Mouse (Mus musculus) MEL (cell line): Measurements from ENCODE around the gene Sectm1b. TPM values are rescaled to one million over a fixed set of nuclear protein-coding genes. Genes with fewer than 3 reads are reported as not detected.
A peak's percentile ranks its signal among the peaks of the same experiment; 100 is the strongest.
"Not testable (repeated sequence)": the region's sequence is repeated elsewhere in the genome, so short reads cannot be mapped to it uniquely, and the experiment has no call there.

Experiments
- DNase-seq: peaks from one replicate; pipeline ENCODE4 v3.0.0; 2011; ENCODE audit warnings: low read depth, low spot score
- H3K27ac ChIP-seq: 2 replicates; pipeline ENCODE4 v1.5.1; 2012; ENCODE audit warnings: low read depth, mild to moderate bottlenecking, control low read depth, low read length, moderate library complexity; ENCODE audit not compliant: control insufficient read depth
- H3K27me3 ChIP-seq, 2 experiments: fragments of 150-350 bp in 1 of 2; sonication (generic) in 1 of 2; 2 replicates each; pipeline ENCODE4 v1.6.1; 2012; ENCODE audit warnings: low read length in 2 of 2, mild to moderate bottlenecking in 2 of 2, improper control_type of control experiment in 1 of 2, moderate library complexity in 1 of 2; ENCODE audit not compliant: insufficient read depth in 2 of 2, control insufficient read depth in 1 of 2
- H3K36me3 ChIP-seq, 2 experiments: 2 replicates each; pipeline ENCODE4 v1.6.1; 2012 to 2014; ENCODE audit warnings: low read length in 2 of 2, improper control_type of control experiment in 1 of 2, inconsistent platforms in 1 of 2, mild to moderate bottlenecking in 1 of 2; ENCODE audit not compliant: insufficient read depth in 2 of 2, control insufficient read depth in 1 of 2
- H3K4me1 ChIP-seq, 2 experiments: fragments of 150-350 bp in 1 of 2; sonication (generic) in 1 of 2; 2 replicates each; pipeline ENCODE4 v1.6.1; 2012; ENCODE audit warnings: low read length in 2 of 2, improper control_type of control experiment in 1 of 2, mild to moderate bottlenecking in 1 of 2; ENCODE audit not compliant: insufficient read depth in 2 of 2, control insufficient read depth in 1 of 2
- H3K4me3 ChIP-seq, 2 experiments: fragments of 150-350 bp in 1 of 2; sonication (generic) in 1 of 2; 2 replicates each; pipeline ENCODE4 v1.5.1; 2012; ENCODE audit warnings: low read depth in 2 of 2, low read length in 2 of 2, mild to moderate bottlenecking in 2 of 2, moderate library complexity in 2 of 2, control low read depth in 1 of 2, improper control_type of control experiment in 1 of 2; ENCODE audit not compliant: control insufficient read depth in 1 of 2, insufficient read depth in 1 of 2
- H3K79me2 ChIP-seq: 2 replicates; pipeline ENCODE4 v1.6.1; 2012; ENCODE audit warnings: mild to moderate bottlenecking, low read length, moderate library complexity; ENCODE audit not compliant: control insufficient read depth, poor library complexity, insufficient read depth
- H3K9ac ChIP-seq: 2 replicates; pipeline ENCODE4 v1.6.1; 2012; ENCODE audit warnings: low read depth, mild to moderate bottlenecking, control low read depth, low read length, moderate library complexity; ENCODE audit not compliant: control insufficient read depth, poor library complexity, severe bottlenecking
- H3K9me3 ChIP-seq: fragments of 150-350 bp; sonication (generic); replicated peaks from 2 replicates; pipeline ENCODE4 v1.6.1; 2012; ENCODE audit warnings: mild to moderate bottlenecking, low read length, improper control_type of control experiment, moderate library complexity; ENCODE audit not compliant: insufficient read depth
- BHLHE40 ChIP-seq: IDR thresholded peaks from 2 replicates; pipeline ENCODE4 v1.6.1; 2012; ENCODE audit warnings: low read depth, mild to moderate bottlenecking, inconsistent platforms, low read length, improper control_type of control experiment, borderline replicate concordance
- CTCF ChIP-seq, 3 experiments: IDR thresholded peaks in 2 of 3; conservative IDR thresholded peaks in 1 of 3; 2 replicates each; pipeline ENCODE4 v1.5.1; 2011 to 2012; ENCODE audit warnings: low read length in 3 of 3, low read depth in 2 of 3, mild to moderate bottlenecking in 2 of 3, improper control_type of control experiment in 1 of 3, inconsistent platforms in 1 of 3, mixed read lengths in 1 of 3, moderate library complexity in 1 of 3; ENCODE audit not compliant: control insufficient read depth in 1 of 3, insufficient read depth in 1 of 3, poor library complexity in 1 of 3, severe bottlenecking in 1 of 3
- E2F4 ChIP-seq: IDR thresholded peaks from 2 replicates; pipeline ENCODE4 v1.6.1; 2011; ENCODE audit warnings: low read depth, low read length, improper control_type of control experiment, borderline replicate concordance
- EP300 ChIP-seq, 2 experiments: IDR thresholded peaks; 2 replicates each; pipeline ENCODE4 v1.6.1; 2011; ENCODE audit warnings: improper control_type of control experiment in 2 of 2, low read length in 2 of 2, low read depth in 1 of 2, mild to moderate bottlenecking in 1 of 2
- GABPA ChIP-seq: IDR thresholded peaks from 2 replicates; pipeline ENCODE4 v1.6.1; 2012; ENCODE audit warnings: low read depth, mild to moderate bottlenecking, inconsistent platforms, low read length, improper control_type of control experiment, moderate library complexity
- HCFC1 ChIP-seq: IDR thresholded peaks from 2 replicates; pipeline ENCODE4 v1.6.1; 2012; ENCODE audit warnings: low read depth, mild to moderate bottlenecking, inconsistent platforms, low read length, improper control_type of control experiment, moderate library complexity
- JUND ChIP-seq: IDR thresholded peaks from 2 replicates; pipeline ENCODE4 v1.6.1; 2011; ENCODE audit warnings: low read depth, mild to moderate bottlenecking, improper control_type of control experiment, low read length
- KAT2A ChIP-seq: conservative IDR thresholded peaks from 2 replicates; pipeline ENCODE4 v1.6.1; 2012; ENCODE audit warnings: low read depth, low read length, improper control_type of control experiment, inconsistent platforms
- MAX ChIP-seq: IDR thresholded peaks from 2 replicates; pipeline ENCODE4 v1.6.1; 2011; ENCODE audit warnings: low read length, improper control_type of control experiment
- MEF2A ChIP-seq: IDR thresholded peaks from 2 replicates; pipeline ENCODE4 v1.6.1; 2014; ENCODE audit warnings: low read depth, mild to moderate bottlenecking, inconsistent platforms, low read length, improper control_type of control experiment; ENCODE audit not compliant: poor library complexity, insufficient replicate concordance, severe bottlenecking; ENCODE audit errors: extremely low read depth
- MXI1 ChIP-seq: IDR thresholded peaks from 2 replicates; pipeline ENCODE4 v1.6.1; 2011; ENCODE audit warnings: mild to moderate bottlenecking, low read depth, low read length, improper control_type of control experiment
- MYB ChIP-seq: IDR thresholded peaks from 2 replicates; pipeline ENCODE4 v1.6.1; 2011; ENCODE audit warnings: mild to moderate bottlenecking, low read depth, low read length, improper control_type of control experiment
- NRF1 ChIP-seq: IDR thresholded peaks from 2 replicates; pipeline ENCODE4 v1.6.1; 2014; ENCODE audit warnings: low read depth, mild to moderate bottlenecking, inconsistent platforms, low read length, improper control_type of control experiment, moderate library complexity; ENCODE audit not compliant: poor library complexity, insufficient read depth, severe bottlenecking
- POLR2A ChIP-seq, 2 experiments: IDR thresholded peaks; 2 replicates each; pipeline ENCODE4 v1.6.1; 2011 to 2012; ENCODE audit warnings: low read length in 2 of 2, mild to moderate bottlenecking in 2 of 2, control low read depth in 1 of 2, improper control_type of control experiment in 1 of 2, low read depth in 1 of 2, moderate library complexity in 1 of 2; ENCODE audit not compliant: control insufficient read depth in 1 of 2, insufficient read depth in 1 of 2, poor library complexity in 1 of 2
- POLR2AphosphoS2 ChIP-seq: IDR thresholded peaks from 2 replicates; pipeline ENCODE4 v1.6.1; 2011; ENCODE audit warnings: low read length, improper control_type of control experiment
- SIN3A ChIP-seq: IDR thresholded peaks from 2 replicates; pipeline ENCODE4 v1.6.1; 2012; ENCODE audit warnings: low read length, improper control_type of control experiment, inconsistent platforms
- TBP ChIP-seq: IDR thresholded peaks from 2 replicates; pipeline ENCODE4 v1.8.0; 2011; ENCODE audit warnings: low read depth, low read length, improper control_type of control experiment
- UBTF ChIP-seq: IDR thresholded peaks from 2 replicates; pipeline ENCODE4 v1.6.1; 2012; ENCODE audit warnings: low read depth, mild to moderate bottlenecking, inconsistent platforms, low read length, improper control_type of control experiment, moderate library complexity, borderline replicate concordance; ENCODE audit not compliant: insufficient read depth
- ZC3H11A ChIP-seq: IDR thresholded peaks from 2 replicates; pipeline ENCODE4 v1.6.1; 2012; ENCODE audit warnings: low read depth, mild to moderate bottlenecking, inconsistent platforms, low read length, improper control_type of control experiment
- ZKSCAN1 ChIP-seq: IDR thresholded peaks from 2 replicates; pipeline ENCODE4 v1.6.1; 2012; ENCODE audit warnings: low read depth, mild to moderate bottlenecking, inconsistent platforms, low read length, improper control_type of control experiment, moderate library complexity
- polyA plus RNA-seq, 2 experiments: library from polyadenylated mRNA; stranded (reverse) in 1 of 2; unstranded in 1 of 2; fragments of >175 nt in 1 of 2; fragments of >200 nt in 1 of 2; gene quantifications; 2 replicates each; pipeline versions ENCODE4 v1.2.1 to v1.2.4; 2012; ENCODE audit warnings: low replicate concordance in 2 of 2, low read depth in 1 of 2; ENCODE audit not compliant: insufficient read length in 2 of 2, insufficient read depth in 1 of 2, missing spikeins in 1 of 2
- total RNA-seq: library from RNA; depleted of rRNA; stranded (reverse); fragments of 300-350 nt; gene quantifications from 2 replicates; pipeline ENCODE4 v1.2.3, GENCODE M21; 2012

Sectm1b gene
- total and polyA plus RNA-seq, 3 experiments: 0.14 TPM; not detected in 2

DNA sequence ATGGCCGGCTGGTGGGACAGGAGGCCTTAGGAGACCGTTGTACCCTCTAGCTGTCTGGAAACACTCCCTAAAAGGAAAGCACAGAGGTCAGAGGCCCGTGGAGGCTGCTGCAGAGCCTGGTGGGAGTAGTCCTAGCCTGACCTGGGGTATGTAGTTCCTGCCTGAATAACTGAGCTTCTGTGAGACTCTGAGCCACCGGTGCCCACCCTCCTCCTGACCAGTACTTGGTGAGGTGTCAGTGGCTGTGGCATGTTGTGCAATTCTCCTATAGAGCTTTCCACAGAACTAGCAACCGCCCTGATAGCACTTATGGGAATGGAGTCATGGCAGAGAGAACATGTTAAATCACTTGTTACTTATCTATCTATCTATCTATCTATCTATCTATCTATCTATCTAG lies 12.3 kb upstream of the Sectm1b start:
- no peak overlapping the region for H3K9ac ChIP-seq
- H3K27me3 ChIP-seq: no peaks in the 10 kb centered on the region
- no peak overlapping the region for H3K27ac ChIP-seq
- no peaks in the 10 kb centered on the region for H3K4me1 ChIP-seq
- peak; percentile 78 for TF ChIP-seq POLR2AphosphoS2
- TF ChIP-seq POLR2A (IDR thresholded peaks at IDR 0.05; ENCODE audit: control insufficient read depth in 1 of 2, insufficient read depth in 1 of 2, low read depth in 1 of 2, low read length in 2 of 2, poor library complexity in 1 of 2): peak in 1 of 2 experiments; percentile 24; a peak in 1 of 4 replicates
- TF ChIP-seq UBTF: no peak
- TF ChIP-seq EP300 (IDR thresholded peaks at IDR 0.05; ENCODE audit: low read depth in 1 of 2, low read length in 2 of 2): no peak
- TF ChIP-seq MYB: 0 out of 2 replicates have a peak, but pooled peaks have one; percentile 25
- no peak for TF ChIP-seq MEF2A
- TF ChIP-seq GABPA: no peak
- no peak for TF ChIP-seq KAT2A
- no peak for TF ChIP-seq ZC3H11A
- TF ChIP-seq JUND: no peak
- TF ChIP-seq ZKSCAN1: no peak
- TF ChIP-seq MXI1: no peak
- no peak for TF ChIP-seq BHLHE40
- no peak for TF ChIP-seq E2F4
- TF ChIP-seq CTCF (IDR thresholded peaks at IDR 0.05 in 2 of 3, conservative IDR thresholded peaks at IDR 0.05 in 1 of 3; ENCODE audit: control insufficient read depth in 1 of 3, insufficient read depth in 1 of 3, low read depth in 2 of 3, low read length in 3 of 3, poor library complexity in 1 of 3, severe bottlenecking in 1 of 3): no peak
- no peaks in the 10 kb centered on the region for H3K9me3 ChIP-seq
- no peak overlapping the region for H3K4me3 ChIP-seq
- H3K79me2 ChIP-seq: no peaks in the 10 kb centered on the region
- DNase-seq: no peak
- H3K36me3 ChIP-seq: peaks cover 0 to 2% of the 10 kb centered on the region in 2 experiments; a peak in 1 of 4 replicates

DNA sequence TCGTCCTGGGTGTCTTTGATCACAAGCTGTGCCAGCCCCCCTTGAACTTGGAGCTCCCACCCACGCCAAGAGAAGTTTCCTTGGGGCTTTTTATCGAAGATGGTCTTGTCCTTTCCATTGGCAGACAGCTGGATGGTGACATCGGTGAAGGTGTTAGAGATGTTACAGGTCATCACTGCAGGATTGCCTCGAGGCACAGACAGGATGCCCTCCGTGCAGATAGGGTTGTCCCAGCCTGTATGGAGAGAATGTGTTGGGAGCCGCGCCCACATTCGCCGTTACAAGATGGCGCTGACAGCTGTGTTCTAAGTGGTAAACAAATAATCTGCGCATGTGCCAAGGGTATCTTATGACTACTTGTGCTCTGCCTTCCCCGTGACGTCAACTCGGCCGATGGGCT lies 6.3 kb upstream of the Sectm1b start:
- H3K36me3 ChIP-seq, H3K27me3 ChIP-seq, H3K9me3 ChIP-seq: not testable (repeated sequence)
- Histone ChIP-seq H3K4me1 (peaks cover 0 to 10% of the 10 kb centered on the region in 2 experiments; a peak in 2 of 4 replicates), H3K4me3 (peak overlapping the region; percentile 61 to 95), H3K79me2 (peaks cover 18% of the 10 kb centered on the region), H3K27ac (peak overlapping the region; percentile 66), H3K9ac (peak overlapping the region; percentile 70)
- peak; percentile 84 for DNase-seq
- TF ChIP-seq HCFC1 (0 out of 2 replicates have a peak, but pooled peaks have one; percentile 32), MAX (peak; percentile 49; the same call in 1 of the 2 replicates), SIN3A (peak; percentile 47; the same call in 1 of the 2 replicates), TBP (peak; percentile 15; the same call in 1 of the 2 replicates), NRF1 (peak; percentile 39; the same call in 1 of the 2 replicates), MXI1 (peak; percentile 78), POLR2A (IDR thresholded peaks at IDR 0.05; ENCODE audit: control insufficient read depth in 1 of 2, insufficient read depth in 1 of 2, low read depth in 1 of 2, low read length in 2 of 2, poor library complexity in 1 of 2) (peak in 1 of 2 experiments; percentile 44; a peak in 1 of 4 replicates)
